Mouse (Mus musculus) embryonic facial prominence, embryonic 15.5 days (tissue): ENCODE results near the gene Zfp324. TPM values are rescaled to one million over a fixed set of nuclear protein-coding genes. Genes with fewer than 3 reads are reported as not detected.

Experiments
- ATAC-seq: fragments of 200-750 bp; cut with Nextera tagmentation; 2 replicates; pipeline ENCODE4 v1.8.0; 2017; ENCODE audit warnings: low read depth, moderate TSS enrichment; ENCODE audit not compliant: insufficient number of reproducible peaks, low FRiP score, low TSS enrichment
- H3K27ac ChIP-seq: fragments of 300-500 bp; sonication (generic); replicated peaks from 2 replicates; pipeline ENCODE4 v1.5.1; 2015; ENCODE audit warnings: mild to moderate bottlenecking, inconsistent platforms
- H3K27me3 ChIP-seq: fragments of 300-500 bp; sonication (generic); 2 replicates; pipeline ENCODE4 v1.6.1; 2015; ENCODE audit warnings: inconsistent platforms
- H3K36me3 ChIP-seq: fragments of 300-500 bp; sonication (generic); 2 replicates; pipeline ENCODE4 v1.6.1; 2015; ENCODE audit warnings: mild to moderate bottlenecking, inconsistent platforms
- H3K4me1 ChIP-seq: fragments of 300-500 bp; sonication (generic); 2 replicates; pipeline ENCODE4 v1.6.1; 2015; ENCODE audit warnings: inconsistent platforms
- H3K4me2 ChIP-seq: fragments of 300-500 bp; sonication (generic); replicated peaks from 2 replicates; pipeline ENCODE4 v1.6.1; 2015; ENCODE audit warnings: mild to moderate bottlenecking, inconsistent platforms
- H3K4me3 ChIP-seq: fragments of 300-500 bp; sonication (generic); replicated peaks from 2 replicates; pipeline ENCODE4 v1.5.1; 2015; ENCODE audit warnings: mild to moderate bottlenecking, inconsistent platforms
- H3K9ac ChIP-seq: fragments of 300-500 bp; sonication (generic); 2 replicates; pipeline ENCODE4 v1.6.1; 2015; ENCODE audit warnings: inconsistent platforms
- H3K9me3 ChIP-seq: fragments of 300-500 bp; sonication (generic); replicated peaks from 2 replicates; pipeline ENCODE4 v1.6.1; 2016; ENCODE audit warnings: inconsistent platforms
- WGBS: fragments of 180-500 bp; shearing (Covaris S2); methylation state at CpG from one replicate; pipeline ENCODE4 v1.1.7; 2015; 5-methylcytosine and 5-hydroxymethylcytosine counted together
- polyA plus RNA-seq: library from polyadenylated mRNA; unstranded; fragments of >200 nt; fragmentation: Nextera tagmentation; extraction: Ambion mirVana; gene quantifications from 2 replicates; pipeline ENCODE4 v1.2.1, GENCODE M21; 2015

Zfp324 gene
- polyA plus RNA-seq, 1 experiment from 2014 or later = 14.0 TPM

GRCm38 (mm10) chr7:12997230-12997629 lies 31.6 kb downstream of the Zfp324 start:
- 59% methylated on average over 5 of the region's 5 CpGs for WGBS

GRCm38 (mm10) chr7:12998053-12998452 lies 32.4 kb downstream of the Zfp324 start, which contains the start of gene Slc27a5:
Slc27a5 (minus strand) TSS chr7:12998192.
- H3K27ac ChIP-seq = no peak within 1 kb of the TSS
- H3K4me1 ChIP-seq = no peaks in the 10 kb centered on the region
- 72% methylated on average over 5 of the region's 5 CpGs for WGBS
- H3K36me3 ChIP-seq = no peaks in the 10 kb centered on the region
- H3K4me2 ChIP-seq = no peak within 1 kb of the TSS
- H3K9ac ChIP-seq = no peak within 1 kb of the TSS
- no peaks in the 10 kb centered on the region for H3K27me3 ChIP-seq
- no peak for ATAC-seq
- H3K9me3 ChIP-seq = no peaks in the 10 kb centered on the region
- no peak within 1 kb of the TSS for H3K4me3 ChIP-seq

More at GRCm38 (mm10) chr7:12997230-12997629, 31.6 kb downstream of the Zfp324 start:
- Histone ChIP-seq H3K27ac (no peak overlapping the region), H3K4me1 (no peaks in the 10 kb centered on the region), H3K9me3 (no peaks in the 10 kb centered on the region), H3K36me3 (no peaks in the 10 kb centered on the region), H3K27me3 (no peaks in the 10 kb centered on the region), H3K9ac (no peak overlapping the region), H3K4me3 (no peak overlapping the region), H3K4me2 (no peak overlapping the region)
- no peak for ATAC-seq

- no peak within 1 kb of the TSS for H3K4me2 ChIP-seq
- no peaks in the 10 kb centered on the region for H3K27me3 ChIP-seq
- 70% methylated on average over 3 of the region's 3 CpGs for WGBS
Observed at GRCm38 (mm10) chr7:12998851-12999250, 33.2 kb downstream of the Zfp324 start, which contains the start of gene Trim28. Trim28 (plus strand) TSS chr7:12999114.

GRCm38 (mm10) chr7:13001584-13001983 lies 35.9 kb downstream of the Zfp324 start:
- Histone ChIP-seq H3K4me3 (no peak overlapping the region), H3K9ac (no peak overlapping the region), H3K4me2 (no peak overlapping the region), H3K27me3 (no peaks in the 10 kb centered on the region), H3K27ac (no peak overlapping the region), H3K36me3 (peaks cover 19% of the 10 kb centered on the region), H3K4me1 (no peaks in the 10 kb centered on the region), H3K9me3 (no peaks in the 10 kb centered on the region)
- ATAC-seq = no peak
- WGBS = 70% methylated on average over 1 of the region's 1 CpGs

More at GRCm38 (mm10) chr7:12998851-12999250, 33.2 kb downstream of the Zfp324 start, which contains the start of gene Trim28:
- no peak within 1 kb of the TSS for H3K4me3 ChIP-seq
- H3K9ac ChIP-seq = no peak within 1 kb of the TSS
- no peaks in the 10 kb centered on the region for H3K9me3 ChIP-seq
- H3K27ac ChIP-seq = no peak within 1 kb of the TSS
- no peak for ATAC-seq
- H3K4me1 ChIP-seq = no peaks in the 10 kb centered on the region
- no peaks in the 10 kb centered on the region; the same call in 1 of the 2 replicates for H3K36me3 ChIP-seq

GRCm38 (mm10) chr7:13003380-13003779 lies 37.7 kb downstream of the Zfp324 start:
- WGBS = 72% methylated on average over 5 of the region's 5 CpGs
- H3K9me3 ChIP-seq = no peaks in the 10 kb centered on the region
- no peak overlapping the region for H3K9ac ChIP-seq
- H3K27me3 ChIP-seq = no peaks in the 10 kb centered on the region
- peaks cover 35% of the 10 kb centered on the region for H3K36me3 ChIP-seq
- no peak overlapping the region for H3K27ac ChIP-seq
- H3K4me3 ChIP-seq = no peak overlapping the region
- ATAC-seq = no peak
- H3K4me2 ChIP-seq = no peak overlapping the region
- peaks cover 15% of the 10 kb centered on the region for H3K4me1 ChIP-seq

- ATAC-seq = no peak
- Histone ChIP-seq H3K9me3 (no peaks in the 10 kb centered on the region), H3K4me2 (no peak overlapping the region), H3K4me3 (no peak overlapping the region), H3K9ac (no peak overlapping the region), H3K4me1 (peaks cover 30% of the 10 kb centered on the region), H3K27me3 (no peaks in the 10 kb centered on the region), H3K27ac (no peak overlapping the region), H3K36me3 (peaks cover 35% of the 10 kb centered on the region)
- 88% methylated on average over 17 of the region's 17 CpGs for WGBS
Observed at GRCm38 (mm10) chr7:13006011-13006410, 40.4 kb downstream of the Zfp324 start.

GRCm38 (mm10) chr7:13006531-13006930 lies 40.9 kb downstream of the Zfp324 start:
- Histone ChIP-seq H3K27me3 (no peaks in the 10 kb centered on the region), H3K9me3 (no peaks in the 10 kb centered on the region), H3K36me3 (peaks cover 35% of the 10 kb centered on the region), H3K4me1 (peaks cover 30% of the 10 kb centered on the region), H3K4me3 (no peak overlapping the region), H3K27ac (no peak overlapping the region), H3K4me2 (no peak overlapping the region), H3K9ac (no peak overlapping the region)
- WGBS = 85% methylated on average over 10 of the region's 10 CpGs
- ATAC-seq = no peak

GRCm38 (mm10) chr7:13007341-13008092 lies 41.9 kb downstream of the Zfp324 start:
- no peak overlapping the region for H3K4me3 ChIP-seq
- H3K9me3 ChIP-seq = no peaks in the 10 kb centered on the region
- no peak overlapping the region for H3K4me2 ChIP-seq
- peaks cover 30% of the 10 kb centered on the region for H3K4me1 ChIP-seq
- 0 out of 2 replicates have a peak overlapping the region, but pooled peaks have one; percentile 12 for H3K9ac ChIP-seq
- H3K27me3 ChIP-seq = no peaks in the 10 kb centered on the region
- peaks cover 35% of the 10 kb centered on the region for H3K36me3 ChIP-seq
- WGBS = 53% methylated on average over 57 of the region's 57 CpGs
- ATAC-seq = no peak
- no peak overlapping the region for H3K27ac ChIP-seq

- ATAC-seq = peak; percentile 89
- H3K27ac ChIP-seq = peak overlapping the region; percentile 98
- no peaks in the 10 kb centered on the region for H3K9me3 ChIP-seq
- H3K4me2 ChIP-seq = peak overlapping the region; percentile 71
- peaks cover 35% of the 10 kb centered on the region for H3K36me3 ChIP-seq
- peak overlapping the region; percentile 86 for H3K9ac ChIP-seq
- under 1% methylated on average over 42 of the region's 42 CpGs for WGBS
- H3K4me1 ChIP-seq = peaks cover 30% of the 10 kb centered on the region
- H3K4me3 ChIP-seq = peak overlapping the region; percentile 81
- no peaks in the 10 kb centered on the region for H3K27me3 ChIP-seq
Observed at GRCm38 (mm10) chr7:13009143-13010004, 43.7 kb downstream of the Zfp324 start.

- WGBS = 19% methylated on average over 26 of the region's 26 CpGs
- Histone ChIP-seq H3K4me1 (peaks cover 30% of the 10 kb centered on the region), H3K27me3 (no peaks in the 10 kb centered on the region), H3K4me3 (peak within 1 kb of the TSS; percentile 81), H3K9me3 (no peaks in the 10 kb centered on the region), H3K9ac (peak within 1 kb of the TSS; percentile 86), H3K27ac (peak within 1 kb of the TSS; percentile 98), H3K36me3 (peaks cover 28% of the 10 kb centered on the region), H3K4me2 (peak within 1 kb of the TSS; percentile 71)
- no peak for ATAC-seq
Observed at GRCm38 (mm10) chr7:13010005-13010908, 44.6 kb downstream of the Zfp324 start, which contains the start of gene Zbtb45. Zbtb45 (minus strand) TSS chr7:13010034.
